Mouse (Mus musculus) cerebellum, postnatal 4 days (tissue): Measurements from ENCODE around the gene Trmt5.
A peak's percentile ranks its signal among the peaks of the same experiment; 100 is the strongest.

Source experiments
- DNase-seq, 2 experiments: peaks; one replicate each; pipeline ENCODE4 v3.0.0; 2022; ENCODE audit warnings: low spot score in 2 of 2, mixed read lengths in 1 of 2

Gene Trmt5

DNA sequence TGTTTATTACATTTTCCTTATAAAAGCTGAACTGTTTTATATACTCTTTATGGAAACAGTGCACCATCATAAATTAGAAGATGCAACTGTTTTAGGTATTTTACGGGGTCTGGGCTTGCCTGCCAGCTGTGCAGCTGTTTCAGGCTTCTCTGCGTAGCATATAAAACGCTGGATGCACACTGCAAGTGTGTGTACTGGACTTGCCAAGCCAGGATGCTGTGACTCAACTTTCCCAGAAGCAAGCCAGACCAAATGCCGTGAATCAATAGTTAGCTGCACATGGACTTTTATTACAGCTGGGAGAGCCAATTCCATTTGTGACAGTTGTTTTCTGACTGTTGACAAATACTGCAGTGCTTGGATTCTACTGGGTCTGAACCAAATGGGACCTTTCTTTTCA is 16.6 kb downstream of the Trmt5 start:
- no peak for DNase-seq

DNA sequence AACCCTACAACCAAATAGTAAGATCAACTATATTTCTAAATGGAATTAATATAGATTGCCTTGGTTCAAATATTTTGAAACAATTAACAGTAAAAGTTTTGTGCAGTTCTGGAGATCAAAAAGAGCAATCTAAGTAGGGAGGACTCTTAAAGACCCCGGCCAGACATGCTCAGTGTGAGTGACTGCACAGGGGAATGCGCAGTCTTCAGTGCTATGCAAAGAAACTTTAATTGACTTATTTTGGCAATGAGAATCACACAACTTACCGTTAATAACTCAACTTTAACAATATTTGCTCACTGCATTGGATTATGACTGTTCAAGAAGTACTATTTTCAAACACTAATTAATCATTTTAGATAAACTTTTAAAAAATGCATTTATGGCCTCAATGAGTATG is 17.0 kb downstream of the Trmt5 start:
- DNase-seq: no peak

GRCm38 (mm10) chr12:73268497-73268896 is 18.0 kb downstream of the Trmt5 start:
- no peak for DNase-seq

DNA sequence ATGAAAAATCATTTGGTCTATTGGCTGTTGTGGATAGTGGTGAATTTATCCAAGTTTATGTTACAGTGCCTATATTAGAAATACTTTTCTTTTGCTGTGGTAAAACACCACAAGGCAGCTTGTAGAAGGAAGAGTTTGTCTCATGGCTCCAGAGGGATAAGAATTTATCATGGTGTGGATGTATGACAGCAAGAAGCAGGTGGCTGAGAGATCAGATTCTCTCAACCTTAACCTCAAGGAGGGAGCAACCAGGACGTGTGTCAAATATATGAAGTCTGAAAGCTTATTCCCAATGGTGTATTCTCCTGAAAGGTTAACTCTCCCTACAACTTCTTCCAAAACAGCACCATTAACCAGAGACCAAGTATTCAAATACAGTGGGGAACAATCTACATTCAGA is 19.9 kb downstream of the Trmt5 start:
- no peak for DNase-seq

DNA sequence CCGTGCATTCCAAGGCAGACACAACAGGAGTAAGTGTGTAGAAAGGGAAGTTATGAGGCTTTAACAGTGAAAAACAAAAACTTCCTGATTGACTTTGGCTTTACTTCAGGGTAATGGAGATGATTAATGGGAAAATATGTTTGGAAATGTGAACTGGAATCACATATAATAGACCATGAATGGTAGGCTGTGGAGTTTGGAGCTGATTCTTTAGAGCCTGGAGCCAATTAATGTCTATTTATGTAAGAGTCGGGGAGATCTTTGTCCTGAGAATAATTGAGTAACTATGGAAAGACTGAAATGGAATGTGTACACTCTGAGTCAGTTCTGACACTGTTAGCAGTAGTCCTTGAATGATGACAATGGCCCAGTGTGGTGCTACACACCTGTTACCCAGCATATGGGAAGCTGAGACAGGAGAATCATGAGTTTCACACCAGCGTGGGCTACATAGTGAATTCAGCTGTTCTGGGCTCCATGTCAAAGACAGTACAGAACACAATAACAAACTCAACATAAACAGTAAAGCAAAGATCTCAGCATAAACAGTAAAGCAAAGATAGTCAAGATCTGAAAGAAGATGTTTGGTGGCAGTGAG is 21.0 kb downstream of the Trmt5 start:
- no peak for DNase-seq

DNA sequence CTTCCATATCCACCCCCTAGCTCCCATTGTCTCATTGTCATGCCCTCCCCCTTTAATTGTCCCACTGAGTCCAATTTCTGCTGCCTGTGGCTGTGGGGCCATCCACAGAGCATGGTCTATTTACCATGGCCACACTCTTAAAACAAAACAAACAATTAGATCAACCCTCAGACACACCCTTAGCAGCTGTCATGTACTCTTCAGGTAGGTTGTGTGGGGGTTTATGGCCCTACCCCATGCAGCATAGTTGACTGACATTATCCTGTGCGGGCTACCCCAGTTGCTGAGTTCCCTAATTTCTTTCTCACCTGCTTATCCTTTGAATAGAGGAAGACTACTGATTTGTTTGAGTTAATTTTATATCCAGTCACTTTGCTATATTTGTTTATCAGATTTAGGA is 26.2 kb downstream of the Trmt5 start:
- DNase-seq: no peak

DNA sequence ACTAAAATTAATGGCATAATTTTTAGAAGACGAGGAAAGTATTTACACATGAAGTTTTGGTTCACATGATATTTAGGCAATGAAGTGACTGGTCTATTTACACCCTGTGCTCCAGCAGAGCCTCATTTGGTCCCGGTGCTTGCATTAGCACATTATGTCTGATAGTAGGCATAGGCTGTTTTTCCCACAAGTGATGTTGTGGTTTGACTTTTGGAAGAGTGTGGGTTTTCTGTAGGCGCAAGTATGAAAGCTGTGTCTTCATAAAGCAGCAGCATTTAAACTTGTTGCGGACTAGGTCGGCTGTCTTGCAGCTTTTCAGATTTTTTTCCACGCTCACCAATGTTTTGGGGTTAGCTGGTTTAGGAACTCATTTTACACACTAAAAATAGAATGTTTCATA is 27.2 kb downstream of the Trmt5 start:
- DNase-seq: no peak

GRCm38 (mm10) chr12:73255006-73255405 is 31.5 kb downstream of the Trmt5 start:
- no peak for DNase-seq

DNA sequence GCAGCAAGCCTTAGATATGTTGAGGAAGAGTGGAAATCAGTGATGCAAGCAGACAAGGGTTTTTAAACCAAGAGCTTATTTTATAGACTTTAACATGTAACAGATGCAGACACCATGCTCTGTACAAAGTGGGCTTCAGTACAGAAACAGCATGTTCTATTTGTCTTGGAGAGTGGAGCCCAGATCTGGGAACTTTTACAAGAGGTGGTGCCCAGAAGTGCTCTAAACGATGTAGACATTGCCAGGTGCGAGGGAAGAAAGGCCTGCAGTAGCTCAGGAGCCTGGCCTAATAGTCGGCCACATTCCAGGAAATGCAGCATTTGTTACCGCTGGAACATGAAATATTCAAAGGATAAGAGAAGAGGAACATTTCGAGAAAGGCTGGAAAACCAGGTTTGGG is 40.8 kb downstream of the Trmt5 start:
- no peak for DNase-seq

GRCm38 (mm10) chr12:73241960-73242359 is 44.5 kb downstream of the Trmt5 start:
- peak in 1 of 2 experiments; percentile 8 for DNase-seq

GRCm38 (mm10) chr12:73232586-73232985 is 53.9 kb downstream of the Trmt5 start:
- DNase-seq: no peak

DNA sequence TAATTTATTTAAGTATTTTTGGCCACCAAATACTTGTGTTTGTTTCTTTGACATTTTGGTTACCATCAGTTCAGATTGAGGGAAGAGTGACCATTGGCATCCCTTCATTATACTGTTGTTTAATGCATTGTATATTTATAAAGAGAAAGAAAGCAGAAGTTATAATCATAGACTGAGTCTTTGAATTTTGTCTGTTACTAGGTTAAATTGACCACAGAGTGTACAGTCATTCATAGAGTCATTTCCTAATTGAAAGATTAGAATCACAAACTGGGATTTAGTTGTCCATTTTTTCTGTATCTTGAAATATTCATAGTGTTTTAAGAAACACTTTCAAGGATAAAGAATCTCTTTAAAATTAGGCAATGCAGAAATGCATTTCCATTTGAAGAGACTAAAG is 55.0 kb downstream of the Trmt5 start:
- DNase-seq: no peak

GRCm38 (mm10) chr12:73230196-73230595 is 56.3 kb downstream of the Trmt5 start:
- DNase-seq: no peak
